Mouse (Mus musculus): ENCODE data around the gene Rad54l.

Rad54l gene

DNA sequence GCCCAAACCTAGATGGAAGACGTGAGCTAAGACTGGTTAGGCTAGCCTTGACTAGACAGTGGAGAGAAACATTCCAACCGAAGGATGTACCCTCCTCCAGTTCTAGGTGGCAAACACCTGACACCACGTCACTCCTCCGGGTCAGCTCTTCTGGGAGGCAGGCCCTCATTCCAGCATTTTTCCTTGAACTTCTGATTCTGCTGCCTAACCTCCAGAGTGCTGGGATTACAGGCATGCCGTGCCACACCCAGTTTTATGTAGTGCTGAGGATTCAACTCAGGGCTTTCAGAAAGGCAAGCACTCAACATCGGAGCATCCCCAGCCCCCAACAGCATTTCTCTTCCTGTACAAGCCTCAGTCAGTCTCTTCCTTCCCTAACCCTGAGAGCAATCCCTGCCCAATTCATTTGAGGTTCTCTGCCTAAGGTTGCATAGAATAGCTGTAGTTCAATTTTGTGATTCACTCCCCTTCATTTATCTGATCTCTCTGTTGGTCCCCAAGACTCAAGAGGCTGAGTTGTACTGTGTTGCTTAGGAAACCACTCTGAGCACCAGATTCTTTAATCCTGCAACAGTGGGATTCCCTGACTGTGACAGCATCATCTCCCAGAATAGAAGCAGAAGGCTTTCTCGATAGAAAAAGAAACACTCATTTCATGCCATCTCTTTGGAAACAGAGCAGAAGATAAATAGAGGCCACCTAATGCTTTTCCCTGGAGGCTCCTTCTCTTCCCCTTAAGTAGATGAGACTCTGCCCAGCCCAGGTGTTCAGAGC, 17.5 kb upstream of the Rad54l start:
- no peak for DNase-seq (ENCODE audit: low spot score in 2 of 2)

DNA sequence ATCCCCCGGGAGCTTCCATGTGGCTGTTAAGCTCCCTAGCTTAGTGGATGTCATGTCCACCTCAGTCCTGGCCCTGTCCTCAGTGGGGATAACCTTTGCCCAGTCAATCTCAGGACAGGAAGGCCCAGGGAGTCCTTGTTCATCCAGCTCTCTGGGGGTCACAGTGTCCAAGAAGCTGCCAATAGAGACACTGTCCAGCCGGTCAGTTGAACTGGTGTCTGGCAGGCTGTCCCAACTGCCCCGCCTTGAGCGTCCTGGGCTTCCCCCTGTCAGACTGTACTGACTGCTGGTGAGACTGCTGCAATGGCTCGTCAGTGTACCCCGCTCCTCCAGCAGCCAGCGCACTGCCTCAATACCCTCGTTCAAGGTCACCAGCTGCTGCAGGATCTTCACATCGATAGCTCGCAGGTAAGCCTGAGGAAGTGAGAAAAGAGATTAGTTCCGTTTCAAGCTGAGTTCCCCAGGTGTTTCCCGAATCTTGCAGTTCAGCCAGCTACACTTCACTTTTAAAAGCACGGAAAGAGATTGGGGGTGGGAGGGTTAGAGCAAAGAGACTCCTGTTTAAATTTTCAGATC, 14.0 kb upstream of the Rad54l start:
- DNase-seq (ENCODE audit: low spot score in 2 of 2): no peak

DNA sequence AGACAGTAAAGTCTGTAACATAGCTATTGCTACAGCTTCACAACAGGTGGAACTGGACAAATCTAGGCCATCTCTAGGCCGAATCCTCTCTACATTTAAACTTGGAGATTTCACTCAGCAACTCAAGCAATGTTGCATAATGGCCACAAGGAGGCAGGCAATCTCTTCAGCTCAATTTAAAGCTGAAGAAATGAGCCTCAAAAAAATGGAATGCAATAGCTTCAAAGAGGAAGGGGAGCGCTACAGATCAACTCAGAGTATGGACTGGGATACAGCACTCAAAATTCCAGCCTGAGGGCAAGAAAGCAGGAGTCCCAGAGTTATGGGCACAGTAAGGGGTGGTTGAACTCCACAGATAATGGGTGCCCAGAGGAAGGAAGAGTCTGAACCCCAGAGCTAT, 11.5 kb upstream of the Rad54l start:
- DNase-seq (ENCODE audit: low spot score in 2 of 2): no peak

DNA sequence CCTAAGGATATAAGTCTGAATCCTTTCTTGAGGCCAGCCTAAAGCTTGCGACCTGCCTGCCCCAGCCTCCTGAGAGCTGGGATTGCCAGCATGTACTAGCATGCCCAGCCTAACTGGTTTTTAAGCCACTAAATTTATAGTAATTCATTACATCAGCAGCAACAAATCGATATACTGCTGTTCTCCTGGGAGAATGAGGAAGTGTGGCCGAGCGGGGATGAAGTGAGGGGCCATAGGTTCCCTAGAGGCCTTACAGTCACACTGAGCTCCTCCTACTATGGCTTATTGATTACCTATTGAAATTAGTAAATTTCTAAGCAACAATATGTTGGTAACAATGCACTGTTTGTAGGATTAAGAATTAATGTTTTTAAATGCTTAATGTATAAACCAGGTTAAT, 9.6 kb upstream of the Rad54l start:
- DNase-seq (ENCODE audit: low spot score in 2 of 2): no peak

DNA sequence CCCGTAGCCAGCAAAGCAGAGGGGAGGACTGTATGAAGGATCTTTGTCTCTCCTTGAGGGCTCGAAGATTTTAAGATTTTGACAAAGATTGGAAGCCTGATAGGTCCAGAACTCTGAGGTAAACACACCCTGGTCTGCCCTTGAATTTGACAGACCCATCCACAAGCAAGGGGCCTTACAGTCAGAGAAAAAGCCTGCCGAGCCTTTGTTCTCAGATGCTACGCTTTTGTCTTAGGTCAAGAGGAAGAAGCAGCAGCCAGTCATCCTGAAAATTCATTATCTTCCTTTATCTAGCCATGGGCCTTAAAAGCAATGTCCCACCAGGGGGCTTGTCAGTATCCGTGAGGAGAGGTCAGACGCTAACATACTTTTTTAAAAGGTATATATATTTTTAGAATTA, 4.5 kb upstream of the Rad54l start:
- no peak for DNase-seq (ENCODE audit: low spot score in 2 of 2)

DNA sequence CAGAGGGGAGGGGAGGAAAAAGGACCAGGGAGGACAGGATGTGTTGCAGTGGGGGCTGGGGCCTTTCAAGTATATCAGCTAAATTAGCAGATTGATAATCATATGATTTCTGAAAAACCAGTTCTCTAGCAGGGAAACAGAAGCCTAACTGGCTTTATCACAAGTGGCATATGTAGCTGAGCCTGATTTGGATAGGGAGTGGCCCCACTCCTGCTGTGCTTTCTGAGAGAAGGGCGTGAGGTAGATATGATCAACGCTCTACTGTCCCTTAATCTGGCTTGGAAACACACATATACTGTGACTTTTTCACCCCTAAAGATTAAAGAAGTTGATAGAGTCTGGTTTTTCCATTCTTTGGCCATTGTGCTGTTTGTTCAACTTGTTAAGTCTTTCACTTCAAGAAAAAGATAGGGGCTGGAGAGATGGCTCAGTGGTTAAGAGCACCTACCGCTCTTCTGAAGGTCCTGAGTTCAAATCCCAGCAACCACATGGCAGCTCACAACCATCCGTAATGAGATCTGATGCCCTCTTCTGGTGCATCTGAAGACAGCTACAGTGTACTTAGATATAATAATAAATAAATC, 2.4 kb upstream of the Rad54l start:
- DNase-seq (ENCODE audit: low spot score in 2 of 2): no peak

DNA sequence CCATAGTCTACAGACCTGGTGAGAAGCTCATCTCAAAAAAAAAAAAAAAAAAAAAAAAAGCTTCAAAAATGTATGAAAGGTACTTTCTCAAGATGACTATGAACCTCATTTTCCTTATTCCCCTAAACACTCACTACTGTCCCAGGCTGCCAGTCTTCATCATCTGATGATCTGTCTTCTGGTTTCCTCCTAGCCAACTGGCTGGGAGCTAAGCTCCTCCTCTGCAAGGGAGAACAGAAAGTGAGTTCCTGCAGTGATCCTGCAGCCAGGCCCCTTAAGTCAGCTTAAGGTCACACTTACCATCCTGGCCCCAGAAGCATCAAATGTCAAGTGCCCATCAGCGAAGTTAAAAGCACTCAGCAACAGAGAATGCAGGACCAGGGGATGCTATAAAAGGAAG, 728 bp downstream of the Rad54l start:
- no peak for DNase-seq (ENCODE audit: low spot score in 2 of 2)

DNA sequence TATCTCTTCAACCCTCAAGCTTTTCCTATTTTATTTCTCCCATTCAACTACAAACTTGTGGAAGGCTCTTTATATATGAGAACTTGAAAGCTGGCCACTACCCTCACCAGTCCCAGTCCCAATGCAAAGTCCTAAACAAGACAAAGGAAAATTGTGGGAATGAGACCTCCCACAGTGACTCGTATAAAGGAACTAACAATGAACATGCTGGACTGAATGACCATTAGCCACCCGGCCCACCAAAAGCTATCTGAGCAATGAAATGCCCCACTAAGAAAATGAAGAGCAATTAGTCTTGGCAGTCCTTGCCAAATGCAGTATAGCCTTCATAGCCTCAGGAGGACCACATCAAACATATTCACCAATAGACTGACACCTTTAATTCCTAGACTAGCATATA, 12.0 kb downstream of the Rad54l start:
- DNase-seq (ENCODE audit: low spot score in 2 of 2): no peak

DNA sequence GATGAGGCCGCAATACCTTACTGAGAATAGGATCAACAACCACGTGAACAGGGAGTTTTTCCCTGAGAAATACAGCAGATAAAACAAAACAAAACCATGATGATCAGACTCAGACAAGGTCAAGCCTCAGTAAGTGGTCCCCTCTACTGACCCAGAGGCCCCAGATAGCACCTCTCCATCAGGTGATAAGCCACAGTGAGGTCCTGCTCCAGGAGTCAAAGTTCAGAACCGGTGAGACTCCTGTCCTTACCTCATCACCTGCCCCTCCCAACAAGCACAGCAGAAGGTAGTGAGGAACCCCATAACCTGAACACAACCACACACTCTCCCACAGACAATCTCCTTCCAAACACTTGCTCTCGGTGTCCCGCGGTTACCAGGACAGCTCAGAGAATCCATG, 12.8 kb downstream of the Rad54l start:
- DNase-seq (ENCODE audit: low spot score in 2 of 2): no peak

DNA sequence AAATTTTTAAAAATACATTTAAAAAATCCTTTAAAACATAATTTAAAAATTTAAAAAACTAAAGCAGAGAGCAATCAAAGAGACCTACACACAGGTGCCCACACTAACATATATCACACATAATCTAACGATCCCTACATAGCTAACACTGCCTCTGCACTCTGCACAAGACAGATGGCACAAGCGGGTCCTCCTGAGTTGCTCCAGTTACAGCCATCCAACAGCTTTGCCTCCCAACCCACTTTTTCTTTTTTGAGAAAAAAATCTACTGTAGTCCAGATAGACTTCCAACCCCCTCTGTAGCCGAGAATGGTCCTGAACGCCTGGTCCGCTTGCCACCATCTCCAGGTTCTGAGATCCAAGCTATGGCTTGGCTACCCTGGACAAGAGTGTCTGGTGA, 18.2 kb downstream of the Rad54l start:
- DNase-seq (ENCODE audit: low spot score in 2 of 2): no peak

DNA sequence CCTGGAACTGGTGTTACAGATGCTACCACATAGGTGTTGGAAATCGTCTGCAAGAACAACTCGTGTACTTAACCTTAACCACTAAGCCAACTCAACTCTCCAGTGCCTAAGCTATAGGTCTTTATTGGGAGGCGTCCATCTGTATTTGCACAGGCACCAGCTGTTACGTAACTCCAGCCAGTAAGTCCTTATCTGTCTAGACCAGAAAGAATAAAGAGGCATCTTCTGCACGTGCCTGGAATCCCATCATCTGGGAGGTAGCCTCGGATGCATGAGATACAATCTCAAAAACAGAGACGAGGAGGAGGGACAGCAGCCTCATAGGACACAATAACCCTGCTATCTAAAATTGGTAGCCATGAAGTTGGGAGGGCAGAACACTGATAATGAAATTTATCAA, 22.5 kb downstream of the Rad54l start:
- no peak for DNase-seq (ENCODE audit: low spot score in 2 of 2)

DNA sequence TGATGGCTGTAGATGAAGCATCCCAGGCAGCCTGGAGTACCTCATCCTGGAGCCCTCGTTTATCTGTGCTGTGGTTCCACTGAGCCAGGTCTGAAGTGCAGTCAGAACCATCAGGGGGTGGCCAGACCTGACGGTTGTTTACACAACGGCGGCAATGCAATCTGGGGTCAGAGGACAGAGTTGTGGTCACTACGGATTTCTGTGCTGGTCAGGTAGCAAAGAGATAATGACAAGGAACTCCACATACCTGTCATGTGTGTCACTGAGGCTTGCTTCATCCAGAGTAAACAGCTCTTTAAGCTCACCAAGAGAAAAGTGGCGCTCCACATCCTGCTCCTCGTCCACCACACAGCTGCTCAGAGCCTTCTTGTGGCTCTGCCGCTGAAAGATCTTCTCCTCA, 26.3 kb downstream of the Rad54l start:
- DNase-seq (ENCODE audit: low spot score in 2 of 2): no peak

DNA sequence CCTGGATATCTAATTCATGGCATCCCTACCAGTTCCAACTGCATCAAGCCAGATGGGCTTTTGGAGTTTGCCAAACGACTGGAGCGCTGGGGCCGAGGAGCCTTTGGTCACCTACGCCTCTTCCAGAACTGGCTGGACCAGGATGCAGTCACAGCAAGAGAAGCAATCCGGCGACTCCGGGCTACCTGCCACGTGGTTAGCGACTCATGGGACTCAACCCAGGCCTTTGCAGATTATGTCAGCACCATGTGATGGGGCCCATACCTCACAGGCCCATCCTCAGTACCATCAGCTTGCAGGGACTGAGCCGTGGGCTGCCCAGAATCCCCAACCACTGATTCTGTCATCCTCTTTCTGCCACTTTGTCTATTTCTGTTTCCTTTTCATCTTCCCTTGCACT, 27.2 kb downstream of the Rad54l start:
- no peak for DNase-seq (ENCODE audit: low spot score in 2 of 2)

DNA sequence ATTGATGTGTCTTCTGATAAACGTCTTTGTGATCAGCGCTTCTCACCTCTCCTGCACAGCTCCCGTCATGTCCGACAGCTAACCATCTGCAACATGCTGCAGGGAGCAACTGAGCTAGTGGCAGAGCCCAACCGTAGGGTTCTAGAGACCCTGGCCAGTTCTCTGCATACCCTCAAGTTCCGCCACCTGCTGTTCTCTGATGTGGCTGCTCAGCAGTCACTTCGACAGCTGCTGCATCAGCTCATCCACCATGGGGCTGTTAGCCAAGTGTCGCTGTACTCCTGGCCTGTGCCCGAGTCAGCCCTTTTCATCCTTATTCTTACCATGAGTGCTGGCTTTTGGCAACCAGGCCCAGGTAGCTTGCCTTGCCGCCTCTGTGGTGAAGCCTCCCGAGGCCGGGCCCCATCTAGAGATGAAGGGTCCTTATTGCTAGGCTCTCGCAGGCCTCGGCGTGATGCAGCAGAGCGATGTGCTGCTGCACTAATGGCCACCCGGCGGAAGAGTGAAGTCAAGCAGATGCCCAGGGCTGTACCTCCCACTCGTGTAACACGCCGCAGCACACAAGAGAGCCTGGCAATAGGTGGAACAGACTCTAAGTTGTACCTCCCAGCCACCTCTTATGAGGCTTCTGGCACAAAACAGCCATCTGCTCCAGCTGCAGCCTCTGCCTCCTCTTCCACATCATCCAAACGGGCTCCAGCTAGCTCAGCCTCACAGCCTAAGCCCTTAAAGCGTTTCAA, 34.8 kb downstream of the Rad54l start:
- DNase-seq (ENCODE audit: low spot score in 2 of 2): no peak

DNA sequence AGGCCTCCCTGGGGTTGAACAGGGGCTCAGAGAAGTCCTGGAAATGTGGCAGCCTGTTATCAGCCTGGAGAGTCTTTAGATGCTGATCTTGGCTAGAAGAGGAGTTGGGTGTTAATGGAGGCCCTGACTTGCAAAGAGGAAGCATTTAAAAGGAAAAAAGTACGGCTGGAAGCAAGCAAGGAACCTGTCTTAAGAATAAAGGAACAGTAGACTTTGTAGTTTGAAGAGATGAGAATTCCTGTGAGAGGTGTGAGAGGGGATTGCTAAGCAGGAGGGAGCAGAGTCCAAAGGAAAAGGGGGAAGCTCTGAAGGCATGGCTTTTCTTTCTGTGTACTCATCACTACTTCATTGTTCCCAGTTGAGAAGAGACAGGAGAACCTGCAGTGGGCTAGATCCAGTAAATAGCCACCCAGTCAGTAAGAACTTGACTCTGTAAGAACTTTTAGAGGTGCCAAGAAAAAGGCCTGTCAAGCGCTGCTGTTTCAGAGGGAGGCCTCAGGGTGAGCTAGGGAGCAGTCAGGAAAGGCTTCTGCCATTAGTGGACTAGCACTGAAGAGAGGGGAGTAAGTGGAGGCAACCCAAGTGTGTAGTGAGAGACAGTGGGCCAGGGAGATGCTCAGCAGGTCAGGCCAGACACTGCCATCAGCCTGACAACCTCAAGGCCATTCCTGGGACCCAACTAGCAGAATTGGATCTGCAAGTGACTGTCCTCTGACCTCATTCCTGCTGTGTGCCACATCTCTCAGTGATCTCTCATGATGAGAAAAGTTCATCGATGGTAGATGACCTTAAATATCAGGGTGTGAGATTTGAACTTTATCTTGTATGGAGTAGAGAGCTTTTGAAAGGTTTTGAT, 46.0 kb downstream of the Rad54l start:
- DNase-seq (ENCODE audit: low spot score in 2 of 2): no peak

DNA sequence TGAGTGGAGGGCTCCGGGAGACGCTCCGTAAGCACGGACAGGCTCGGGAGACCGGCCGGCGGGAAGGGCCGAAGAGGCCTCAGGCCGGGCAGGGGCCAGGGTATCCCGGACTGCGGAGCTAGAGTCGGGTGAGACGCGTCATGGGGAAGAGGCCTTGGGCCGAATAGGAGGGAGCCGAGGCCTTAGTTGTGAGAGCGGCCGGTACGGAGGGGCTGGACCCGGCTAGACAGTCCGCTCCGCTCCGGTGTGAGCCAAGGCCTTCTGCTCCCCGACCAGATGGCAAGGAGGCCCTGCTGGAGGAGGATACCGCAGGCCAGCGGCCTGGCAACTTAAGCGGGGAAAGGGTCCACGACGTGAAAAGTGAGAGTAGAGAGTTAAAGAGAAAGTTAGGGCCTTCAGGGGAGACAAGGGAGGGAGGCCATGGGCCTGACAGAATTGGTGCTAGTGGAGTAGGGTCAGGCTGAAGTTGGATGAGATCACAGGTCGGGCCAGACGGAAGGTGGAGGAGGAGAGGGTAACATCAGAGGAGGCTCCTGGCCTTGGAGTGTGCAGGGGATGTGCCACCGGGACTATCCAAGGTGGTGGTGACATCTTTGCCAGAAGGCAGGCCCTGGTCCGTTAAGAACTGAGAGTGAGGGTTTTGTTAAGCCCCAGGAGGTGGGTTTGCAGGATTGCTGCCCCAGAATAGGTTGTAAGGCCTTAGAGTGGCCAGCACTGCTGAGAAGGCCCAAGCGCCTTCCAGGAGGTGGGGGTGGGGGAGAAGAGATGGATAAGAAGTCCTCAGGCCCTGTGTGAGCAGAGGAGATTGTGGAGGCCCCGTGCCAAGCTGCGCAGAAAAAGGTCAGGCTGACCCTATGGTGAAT, 46.9 kb downstream of the Rad54l start:
- DNase-seq (ENCODE audit: low spot score in 2 of 2): peak in 1 of 2 experiments; percentile 32

DNA sequence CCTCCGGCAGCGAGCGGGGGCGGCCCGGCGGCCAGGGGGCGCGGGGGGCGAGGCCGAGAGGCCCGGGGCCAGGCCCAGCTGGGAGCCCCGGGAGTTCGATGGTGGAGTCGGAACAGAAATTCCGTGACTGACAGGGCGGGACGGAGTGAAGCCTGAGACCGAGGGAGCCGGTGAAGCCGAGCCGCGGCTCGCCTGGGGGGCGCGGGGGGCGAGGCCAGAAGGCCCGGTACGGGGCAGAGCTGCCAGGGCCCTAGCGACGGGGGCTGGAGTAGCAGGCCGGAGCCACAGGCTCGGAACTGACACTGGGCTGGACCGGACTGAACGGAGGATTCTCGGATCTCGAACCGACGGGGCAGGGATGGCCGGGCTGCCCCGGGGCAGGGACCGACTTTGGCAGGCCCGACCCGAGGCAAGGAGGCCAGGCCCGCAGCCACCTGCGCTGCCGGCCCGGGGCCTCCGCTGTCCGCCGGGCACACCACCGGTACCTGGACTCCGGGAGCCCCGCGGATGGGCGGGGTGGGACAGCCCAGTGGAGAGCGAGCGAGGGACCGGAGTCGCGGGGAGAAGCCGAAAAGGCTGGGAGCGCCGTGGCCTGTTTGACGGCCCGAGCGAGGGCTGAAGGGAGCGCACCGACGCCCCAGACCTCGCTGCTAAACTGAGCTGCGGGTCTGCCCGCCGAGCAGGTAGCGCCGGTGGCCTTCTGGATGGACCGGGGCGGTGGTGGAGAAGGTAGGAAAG, 47.7 kb downstream of the Rad54l start:
- peak; percentile 40 to 60 for DNase-seq (ENCODE audit: low spot score in 2 of 2)

DNA sequence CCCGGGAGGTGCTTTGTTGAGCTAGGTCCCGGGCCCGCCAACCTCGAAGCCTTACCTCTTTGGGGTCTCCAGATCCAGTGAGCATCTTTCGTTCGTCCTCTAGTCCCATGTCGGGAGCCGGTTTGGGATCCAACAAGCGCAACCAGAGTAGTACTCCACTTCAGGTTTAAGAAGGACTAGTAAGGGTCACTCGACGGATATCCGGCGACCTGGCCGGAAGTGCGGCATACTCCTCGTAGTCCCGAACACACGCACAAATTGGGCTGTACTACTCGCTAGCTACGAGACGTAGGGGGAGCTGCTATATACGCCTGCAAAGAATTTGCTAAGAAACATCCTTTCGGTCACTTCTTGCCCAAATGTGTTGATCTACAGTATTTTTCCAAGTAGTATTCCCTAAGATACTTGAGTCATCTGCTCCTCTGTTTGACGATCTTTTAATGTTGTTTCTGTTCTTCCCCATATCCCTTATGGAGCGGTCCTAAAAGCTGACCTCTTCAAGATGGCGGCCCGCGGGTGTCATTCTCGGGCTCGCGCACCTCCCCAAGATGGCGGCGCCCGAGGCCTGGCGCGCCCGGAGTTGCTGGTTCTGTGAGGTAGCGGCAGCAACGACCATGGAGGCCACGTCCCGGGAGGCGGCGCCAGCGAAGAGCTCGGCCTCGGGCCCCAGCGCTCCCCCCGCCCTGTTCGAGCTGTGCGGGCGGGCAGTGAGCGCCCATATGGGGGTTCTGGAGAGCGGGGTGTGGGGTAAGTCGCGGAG, 48.4 kb downstream of the Rad54l start, which contains the start of the genes Uqcrh and Lrrc41:
Uqcrh (minus strand) TSS at position 211 of the 760 bp plus-strand sequence.
Lrrc41 (plus strand) TSS at position 409 of the 760 bp plus-strand sequence.
- peak; percentile 92 to 95 for DNase-seq (ENCODE audit: low spot score in 2 of 2)

DNA sequence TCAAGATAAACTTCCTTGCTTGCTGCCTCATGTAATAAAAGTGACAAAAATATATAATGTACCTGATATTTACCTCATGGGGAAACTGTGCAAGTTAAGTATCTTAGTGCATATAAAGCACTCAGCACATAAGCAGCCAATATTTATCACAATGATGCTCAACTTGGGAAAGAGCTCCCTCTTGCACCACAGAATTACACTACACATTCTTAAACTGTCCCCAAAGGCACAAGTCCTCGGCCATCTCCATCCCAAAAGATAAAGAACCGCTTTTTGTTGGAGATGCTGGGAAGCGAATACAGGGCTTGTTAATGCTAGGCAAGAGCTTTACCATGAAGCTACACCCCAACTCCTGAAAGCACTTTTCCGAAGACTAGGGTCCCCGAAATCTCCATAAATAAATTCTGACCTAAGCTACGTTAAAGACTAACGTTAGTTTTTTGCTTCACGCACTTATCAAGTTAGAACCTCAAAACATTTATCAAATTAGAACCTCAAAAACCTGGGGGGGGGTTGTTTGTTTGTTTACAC, 49.3 kb downstream of the Rad54l start:
- DNase-seq (ENCODE audit: low spot score in 2 of 2): no peak

All from frontal cortex, postnatal 14 days (tissue).